Mouse (Mus musculus): Measurements from ENCODE around the gene Wipi1. TPM values are rescaled to one million over a fixed set of nuclear protein-coding genes. Genes with fewer than 3 reads are reported as not detected.

The Wipi1 gene
- total and polyA plus RNA-seq, 3 experiments = 2.6 to 8.2 TPM; not detected in 1

DNA sequence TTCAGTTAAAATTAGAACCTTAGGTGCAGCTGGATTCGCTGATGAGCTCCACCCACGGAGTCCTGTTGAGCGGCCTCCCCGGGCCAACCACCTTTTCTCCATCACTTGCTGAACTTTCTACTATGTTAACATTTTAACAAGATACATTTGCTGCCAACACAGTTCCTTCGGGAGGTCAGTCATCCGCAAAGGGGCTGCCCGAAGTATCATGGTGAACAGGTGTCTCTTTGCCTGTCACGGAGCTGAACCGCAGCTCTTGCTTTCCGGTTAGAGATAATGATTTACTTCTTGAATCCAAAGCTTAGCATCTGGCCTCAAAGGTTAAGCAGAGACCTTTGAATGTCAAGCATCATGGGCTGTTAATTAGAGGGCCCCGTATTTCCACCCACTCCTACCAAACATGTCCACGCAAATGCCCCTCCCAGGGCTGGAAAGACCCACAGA lies 66.0 kb downstream of the Wipi1 start:
- peak overlapping the region; percentile 8; the same call in 1 of the 2 replicates for H3K27ac ChIP-seq (ENCODE audit: control insufficient read depth, low read depth, low read length)
- TF ChIP-seq UBTF (IDR thresholded peaks at IDR 0.05; ENCODE audit: borderline replicate concordance, insufficient read depth, low read depth, low read length) (no peak), POLR2AphosphoS2 (IDR thresholded peaks at IDR 0.05; ENCODE audit: low read length) (no peak), CTCF (IDR thresholded peaks at IDR 0.05 in 2 of 3, conservative IDR thresholded peaks at IDR 0.05 in 1 of 3; ENCODE audit: control insufficient read depth in 1 of 3, insufficient read depth in 1 of 3, low read depth in 2 of 3, low read length in 3 of 3, poor library complexity in 1 of 3, severe bottlenecking in 1 of 3) (no peak), GATA1 (IDR thresholded peaks at IDR 0.05; ENCODE audit: low read depth, low read length) (peak; percentile 72; the same call in 1 of the 2 replicates), TCF12 (IDR thresholded peaks at IDR 0.05; ENCODE audit: low read depth, low read length) (peak; percentile 71), CHD1 (IDR thresholded peaks at IDR 0.05; ENCODE audit: low read depth, low read length) (no peak), JUND (IDR thresholded peaks at IDR 0.05; ENCODE audit: low read depth, low read length) (no peak), ZKSCAN1 (IDR thresholded peaks at IDR 0.05; ENCODE audit: low read depth, low read length) (no peak), SIN3A (IDR thresholded peaks at IDR 0.05; ENCODE audit: low read length) (no peak), E2F4 (IDR thresholded peaks at IDR 0.05; ENCODE audit: borderline replicate concordance, low read depth, low read length) (no peak), ELF1 (IDR thresholded peaks at IDR 0.05; ENCODE audit: low read depth, low read length) (no peak), ETS1 (IDR thresholded peaks at IDR 0.05; ENCODE audit: low read depth, low read length) (peak; percentile 62), MYC (IDR thresholded peaks at IDR 0.05; ENCODE audit: low read depth, low read length) (no peak), HCFC1 (IDR thresholded peaks at IDR 0.05; ENCODE audit: low read depth, low read length) (no peak), ZMIZ1 (IDR thresholded peaks at IDR 0.05; ENCODE audit: low read depth, low read length) (no peak), POLR2AphosphoS5 (IDR thresholded peaks at IDR 0.05; ENCODE audit: borderline replicate concordance, low read depth, low read length) (no peak), TAL1 (IDR thresholded peaks at IDR 0.05; ENCODE audit: low read length) (0 out of 2 replicates have a peak, but pooled peaks have one; percentile 10), GABPA (IDR thresholded peaks at IDR 0.05; ENCODE audit: low read depth, low read length) (no peak), NRF1 (IDR thresholded peaks at IDR 0.05; ENCODE audit: insufficient read depth, low read depth, low read length, poor library complexity, severe bottlenecking) (no peak), KAT2A (conservative IDR thresholded peaks at IDR 0.05; ENCODE audit: low read depth, low read length) (no peak), ZNF384 (IDR thresholded peaks at IDR 0.05; ENCODE audit: low read depth, low read length) (no peak), MEF2A (IDR thresholded peaks at IDR 0.05; ENCODE audit: extremely low read depth, insufficient replicate concordance, low read depth, low read length, poor library complexity, severe bottlenecking) (no peak), NELFE (IDR thresholded peaks at IDR 0.05; ENCODE audit: low read depth, low read length) (no peak), MYB (IDR thresholded peaks at IDR 0.05; ENCODE audit: low read depth, low read length) (no peak), MAFK (IDR thresholded peaks at IDR 0.05; ENCODE audit: borderline replicate concordance, low read depth, low read length) (no peak), CHD2 (IDR thresholded peaks at IDR 0.05; ENCODE audit: low read length) (no peak), POLR2A (IDR thresholded peaks at IDR 0.05; ENCODE audit: control insufficient read depth in 1 of 2, insufficient read depth in 1 of 2, low read depth in 1 of 2, low read length in 2 of 2, poor library complexity in 1 of 2) (no peak), RCOR1 (IDR thresholded peaks at IDR 0.05; ENCODE audit: low read depth, low read length) (peak; percentile 52), TBP (IDR thresholded peaks at IDR 0.05; ENCODE audit: low read depth, low read length) (no peak), USF1 (IDR thresholded peaks at IDR 0.05; ENCODE audit: low read depth, low read length) (no peak), MXI1 (IDR thresholded peaks at IDR 0.05; ENCODE audit: low read depth, low read length) (no peak; the same call in 1 of the 2 replicates), EP300 (IDR thresholded peaks at IDR 0.05; ENCODE audit: low read depth in 1 of 2, low read length in 2 of 2) (peak; percentile 57; a peak in 3 of 4 replicates), BHLHE40 (IDR thresholded peaks at IDR 0.05; ENCODE audit: borderline replicate concordance, low read depth, low read length) (no peak)
- H3K27me3 ChIP-seq (ENCODE audit: control insufficient read depth in 1 of 2, insufficient read depth in 2 of 2, low read length in 2 of 2) = no peaks in the 10 kb centered on the region
- no peaks in the 10 kb centered on the region for H3K9me3 ChIP-seq (replicated peaks; ENCODE audit: insufficient read depth, low read length)
- H3K9ac ChIP-seq (ENCODE audit: control insufficient read depth, low read depth, low read length, poor library complexity, severe bottlenecking) = peak overlapping the region; percentile 6
- peak; percentile 64 for DNase-seq (ENCODE audit: low read depth, low spot score)
- H3K79me2 ChIP-seq (ENCODE audit: control insufficient read depth, insufficient read depth, low read length, poor library complexity) = no peaks in the 10 kb centered on the region
- peaks cover 0 to 27% of the 10 kb centered on the region in 2 experiments; a peak in 2 of 4 replicates for H3K36me3 ChIP-seq (ENCODE audit: control insufficient read depth in 1 of 2, insufficient read depth in 2 of 2, low read length in 2 of 2)
- peak overlapping the region; percentile 17 to 43 for H3K4me3 ChIP-seq (ENCODE audit: control insufficient read depth in 1 of 2, insufficient read depth in 1 of 2, low read depth in 2 of 2, low read length in 2 of 2)
- H3K4me1 ChIP-seq (ENCODE audit: control insufficient read depth in 1 of 2, insufficient read depth in 2 of 2, low read length in 2 of 2) = peaks cover 30 to 42% of the 10 kb centered on the region in 2 experiments
